Mouse (Mus musculus) C2C12 (cell line): Measurements from ENCODE around the gene Blcap. TPM values are rescaled to one million over a fixed set of nuclear protein-coding genes. Genes with fewer than 3 reads are reported as not detected.

Experiments used
- H3K27me3 ChIP-seq: one replicate; pipeline ENCODE4 v1.6.1; 2011; ENCODE audit not compliant: control insufficient read depth, insufficient read depth, insufficient read length
- H3K36me3 ChIP-seq: one replicate; pipeline ENCODE4 v1.6.1; 2011; ENCODE audit not compliant: control insufficient read depth, insufficient read depth
- H3K4me3 ChIP-seq: one replicate; pipeline ENCODE4 v1.5.1; 2011; ENCODE audit warnings: mild to moderate bottlenecking, control low read depth; ENCODE audit not compliant: poor library complexity, insufficient read depth, severe bottlenecking
- H3K79me2 ChIP-seq: one replicate; pipeline ENCODE4 v1.6.1; 2011; ENCODE audit not compliant: control insufficient read depth, insufficient read depth
- H3K79me3 ChIP-seq: one replicate; pipeline ENCODE4 v1.6.1; 2011; ENCODE audit warnings: low read depth, control low read depth
- H3ac ChIP-seq: one replicate; pipeline ENCODE3; 2011; ENCODE audit warnings: low read depth; ENCODE audit not compliant: control insufficient read depth, insufficient read length
- CEBPB ChIP-seq: IDR thresholded peaks from one replicate; pipeline ENCODE4 v1.6.1; 2011; ENCODE audit warnings: low read depth, mild to moderate bottlenecking, control low read depth, moderate library complexity
- CTCF ChIP-seq: IDR thresholded peaks from one replicate; pipeline ENCODE4 v1.5.1; 2011; ENCODE audit not compliant: control insufficient read depth, insufficient read depth, insufficient read length
- FOSL1 ChIP-seq: IDR thresholded peaks from one replicate; pipeline ENCODE4 v1.8.0; 2011; ENCODE audit warnings: mild to moderate bottlenecking, low read length; ENCODE audit not compliant: poor library complexity, insufficient read depth, severe bottlenecking
- MAX ChIP-seq: IDR thresholded peaks from one replicate; pipeline ENCODE4 v1.6.1; 2011; ENCODE audit warnings: mild to moderate bottlenecking, control low read depth
- MYOD1 ChIP-seq: IDR thresholded peaks from one replicate; pipeline ENCODE4 v1.6.1; 2011; ENCODE audit warnings: low read depth; ENCODE audit not compliant: control insufficient read depth, insufficient read length
- MYOG ChIP-seq: IDR thresholded peaks from one replicate; pipeline ENCODE4 v1.6.1; 2011; ENCODE audit not compliant: control insufficient read depth, insufficient read length; ENCODE audit errors: extremely low read depth
- USF1 ChIP-seq: IDR thresholded peaks from one replicate; pipeline ENCODE4 v1.6.1; 2011; ENCODE audit warnings: low read depth, mild to moderate bottlenecking, control low read depth, moderate library complexity
- long read RNA-seq, 2 experiments: library from polyadenylated mRNA; unstranded; transcript quantifications; one replicate each; pipeline ENCODE4 v2.0.0; 2019 to 2020
- polyA plus RNA-seq: library from polyadenylated mRNA; unstranded; fragments of >200 nt; fragmentation: generic; extraction: Trizol; gene quantifications from one replicate; pipeline ENCODE4 v1.2.1, GENCODE M21; 2012; ENCODE audit warnings: missing spikeins

Blcap gene
- polyA plus RNA-seq: 25.2 TPM
- long read RNA-seq, experiment 1, transcript Blcap-202 (2 exons, 2,056 nt): major isoform, 32 of 37 reads
- long read RNA-seq, experiment 1, partial matches to known transcripts: 5 of 37 reads
- long read RNA-seq, experiment 1, other reads (novel, unspliced or antisense): 0 of 37 reads
- long read RNA-seq, experiment 2, transcript Blcap-202 (2 exons, 2,056 nt): major isoform, 126 of 132 reads
- long read RNA-seq, experiment 2, partial matches to known transcripts: 2 of 132 reads
- long read RNA-seq, experiment 2, other reads (novel, unspliced or antisense): 2 of 132 reads

- Histone ChIP-seq H3K27me3 (peaks cover 6% of the 10 kb centered on the region), H3K4me3 (no peak within 1 kb of the TSS), H3K36me3 (no peaks in the 10 kb centered on the region), H3ac (no peak within 1 kb of the TSS), H3K79me3 (no peaks in the 10 kb centered on the region), H3K79me2 (peaks cover under 1% of the 10 kb centered on the region)
- TF ChIP-seq CTCF: peak; percentile 30
- TF ChIP-seq MYOD1: no peak
Measured at GRCm38 (mm10) chr2:157571224-157571832, at the start of gene Blcap. Gene Blcap (minus strand): TSS chr2:157571274.

DNA sequence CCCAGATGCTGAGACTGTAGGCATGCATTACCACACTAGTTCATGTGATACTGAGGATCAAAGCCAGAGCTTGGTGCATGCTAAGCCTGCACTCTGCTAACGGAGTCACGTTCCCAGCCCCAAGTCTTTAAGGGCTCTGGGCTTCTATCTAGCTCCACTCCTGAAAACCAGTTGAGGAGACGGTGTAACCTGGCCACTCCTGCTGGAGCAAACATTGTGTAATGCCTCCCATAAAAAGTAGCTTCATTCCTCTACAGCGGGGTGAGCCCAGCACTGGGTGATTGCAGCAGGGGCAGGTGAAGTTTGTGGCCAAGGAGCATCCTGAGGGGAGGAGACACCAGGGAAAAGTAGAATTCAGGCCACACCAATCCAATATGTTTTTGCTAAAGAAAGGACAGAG lies 47.3 kb upstream of the Blcap start:
- Histone ChIP-seq H3K36me3 (no peaks in the 10 kb centered on the region), H3K79me2 (no peaks in the 10 kb centered on the region), H3ac (no peak overlapping the region), H3K27me3 (peaks cover 38% of the 10 kb centered on the region), H3K4me3 (no peak overlapping the region), H3K79me3 (no peaks in the 10 kb centered on the region)
- TF ChIP-seq FOSL1: no peak
- no peak for TF ChIP-seq MAX
- TF ChIP-seq MYOG: no peak
- no peak for TF ChIP-seq CTCF
- TF ChIP-seq CEBPB: no peak
- TF ChIP-seq MYOD1: no peak
- TF ChIP-seq USF1: no peak

DNA sequence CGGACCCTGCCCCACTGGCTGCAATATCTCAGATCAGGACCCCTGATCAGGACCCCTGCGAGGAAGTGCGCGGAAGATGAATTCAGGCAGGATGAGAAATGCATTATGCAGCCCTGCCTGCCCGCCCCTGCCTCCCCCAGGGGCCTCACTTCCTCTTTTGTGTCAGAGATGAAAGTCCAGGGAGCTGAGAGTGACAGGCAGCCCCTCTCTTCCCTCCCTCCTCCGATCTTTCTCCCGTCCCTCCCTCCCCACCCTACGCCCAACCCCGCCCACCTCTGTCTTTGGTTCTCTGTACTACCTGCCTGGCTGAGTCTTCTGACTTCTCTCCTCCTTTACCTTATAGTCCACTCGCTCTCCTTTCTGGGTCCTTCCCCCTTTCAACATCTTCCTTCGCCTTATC lies 42.9 kb upstream of the Blcap start:
- H3K79me2 ChIP-seq: no peaks in the 10 kb centered on the region
- H3K36me3 ChIP-seq: no peaks in the 10 kb centered on the region
- H3K4me3 ChIP-seq: no peak overlapping the region
- no peaks in the 10 kb centered on the region for H3K79me3 ChIP-seq
- peaks cover 37% of the 10 kb centered on the region for H3K27me3 ChIP-seq
- TF ChIP-seq CTCF (no peak), MYOD1 (no peak), FOSL1 (no peak), MYOG (no peak), USF1 (no peak), CEBPB (no peak), MAX (no peak)
- no peak overlapping the region for H3ac ChIP-seq

DNA sequence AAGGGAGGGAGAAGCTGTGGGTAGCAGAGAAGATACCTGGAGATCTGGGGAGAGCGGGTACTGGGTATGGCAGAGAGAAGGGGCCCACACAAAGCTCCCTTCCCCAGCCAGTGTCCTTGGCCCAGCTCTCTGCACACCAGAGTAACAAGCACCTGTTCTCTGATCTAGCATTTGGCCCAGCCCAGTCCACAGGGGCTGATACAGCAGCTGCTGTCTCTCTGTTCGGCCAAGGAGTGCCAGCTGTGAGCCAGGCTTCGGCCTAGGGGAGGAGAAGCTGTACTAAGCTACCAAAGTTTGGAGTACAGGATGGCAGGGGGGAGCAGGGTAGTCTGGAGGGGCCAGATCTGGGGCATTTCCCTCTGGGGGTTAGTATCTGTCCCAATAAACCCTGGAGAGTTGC lies 40.7 kb upstream of the Blcap start:
- Histone ChIP-seq H3K36me3 (no peaks in the 10 kb centered on the region), H3K79me2 (no peaks in the 10 kb centered on the region), H3ac (no peak overlapping the region), H3K27me3 (peaks cover 27% of the 10 kb centered on the region), H3K79me3 (no peaks in the 10 kb centered on the region), H3K4me3 (no peak overlapping the region)
- no peak for TF ChIP-seq MAX
- no peak for TF ChIP-seq MYOG
- TF ChIP-seq CTCF: no peak
- no peak for TF ChIP-seq CEBPB
- TF ChIP-seq USF1: no peak
- TF ChIP-seq MYOD1: no peak
- TF ChIP-seq FOSL1: no peak

DNA sequence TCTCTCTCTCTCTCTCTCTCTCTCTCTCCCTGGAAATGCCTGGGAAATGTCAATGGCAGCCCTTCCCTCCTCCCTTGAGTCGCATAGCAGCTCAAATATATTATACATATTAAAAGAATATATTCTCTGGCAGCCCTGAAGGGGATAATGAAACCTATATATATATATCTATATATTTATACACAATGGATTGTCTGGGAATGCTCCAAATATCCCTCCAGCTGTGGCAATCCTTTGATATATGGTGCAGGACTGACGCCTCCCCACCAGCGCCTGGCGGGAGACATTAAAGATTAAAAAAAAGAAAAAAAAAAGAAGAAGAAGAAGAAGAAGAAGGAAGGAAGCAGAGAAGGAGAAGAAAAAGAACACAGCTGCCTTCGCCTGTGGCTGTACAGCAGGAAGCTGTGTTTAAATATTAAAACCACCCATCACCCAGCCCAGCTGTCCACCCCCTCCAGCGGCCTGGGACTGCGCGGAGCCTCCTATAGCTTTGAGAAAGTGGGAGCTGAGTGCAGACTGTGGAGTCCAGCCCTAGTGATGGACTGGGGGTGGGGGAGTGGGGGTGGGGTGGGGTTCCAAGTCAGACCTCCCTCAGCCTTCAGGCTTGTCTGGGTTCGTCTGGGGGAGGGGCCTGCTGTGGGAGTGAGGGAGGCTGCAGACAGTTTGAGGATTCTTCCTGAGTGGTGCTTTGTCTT lies 36.6 kb upstream of the Blcap start:
- Histone ChIP-seq H3K27me3 (peaks cover 42% of the 10 kb centered on the region), H3K4me3 (no peak overlapping the region), H3K79me3 (no peaks in the 10 kb centered on the region), H3ac (no peak overlapping the region), H3K36me3 (no peaks in the 10 kb centered on the region), H3K79me2 (no peaks in the 10 kb centered on the region)
- TF ChIP-seq FOSL1 (no peak), CTCF (no peak), USF1 (no peak), MYOD1 (no peak), MAX (no peak), CEBPB (no peak), MYOG (no peak)
